Mouse (Mus musculus): ENCODE results near the gene Mettl21e. TPM values are rescaled to one million over a fixed set of nuclear protein-coding genes. Genes with fewer than 3 reads are reported as not detected.

The Mettl21e gene
- total RNA-seq, 2 experiments from 2014 or later: 0.12 TPM; not detected in 1

Other genes with a start within 250 kb of the Mettl21e start
- not detected for gene Mettl21c, start 198.9 kb downstream of the Mettl21e start, total RNA-seq (2021)
- gene Gm8251, start 157.0 kb downstream of the Mettl21e start, total RNA-seq (2021): not detected
- gene Tex30, start 116.5 kb downstream of the Mettl21e start, total RNA-seq (2021): 10 to 100 TPM; 10.1 to 12.7 TPM
- gene Kdelc1, start 100.2 kb downstream of the Mettl21e start, total RNA-seq (2021): 10 to 100 TPM; 23.7 to 27.0 TPM
- gene Bivm, start 100.0 kb downstream of the Mettl21e start, total RNA-seq (2021): 10 to 100 TPM in 1 of 2 experiments, 1 to 10 TPM in 1; 9.0 to 11.3 TPM
- gene Ercc5, start 71.2 kb downstream of the Mettl21e start, total RNA-seq (2021): 10 to 100 TPM; 17.1 to 20.5 TPM

Data from heart, postnatal 10 days (tissue).